Mouse (Mus musculus) bone marrow, adult 2 months (tissue): ENCODE measurements around the gene Hectd3. TPM values are rescaled to one million over a fixed set of nuclear protein-coding genes. Genes with fewer than 3 reads are reported as not detected.

Experiments
- H3K27ac ChIP-seq: fragments of 200-500 bp; 2 replicates; pipeline ENCODE4 v1.5.1; 2012; ENCODE audit warnings: low read depth, mild to moderate bottlenecking, control low read depth, inconsistent platforms, low read length; ENCODE audit not compliant: control insufficient read depth, poor library complexity, insufficient read depth
- H3K4me1 ChIP-seq: fragments of 200-500 bp; 2 replicates; pipeline ENCODE4 v1.6.1; 2011; ENCODE audit warnings: low read length; ENCODE audit not compliant: control insufficient read depth, insufficient read depth
- H3K4me3 ChIP-seq: fragments of 200-500 bp; replicated peaks from 2 replicates; pipeline ENCODE3; 2011; ENCODE audit warnings: mild to moderate bottlenecking, low read depth, low read length, control low read depth; ENCODE audit not compliant: control insufficient read depth
- CTCF ChIP-seq: fragments of 200-500 bp; IDR thresholded peaks from 2 replicates; pipeline ENCODE4 v1.5.1; 2011; ENCODE audit warnings: low read length, control low read depth; ENCODE audit not compliant: control insufficient read depth, insufficient read depth
- POLR2A ChIP-seq: fragments of 200-500 bp; IDR thresholded peaks from 2 replicates; pipeline ENCODE4 v1.6.1; 2011; ENCODE audit warnings: low read depth, mild to moderate bottlenecking, control low read depth, low read length, borderline replicate concordance; ENCODE audit not compliant: control insufficient read depth
- WGBS: fragments of 180-500 bp; shearing (Covaris S2); methylation state at CpG from one replicate; pipeline ENCODE4 v1.1.7; 2018; 5-methylcytosine and 5-hydroxymethylcytosine counted together
- polyA plus RNA-seq: library from polyadenylated mRNA; stranded (reverse); fragments of >200 nt; gene quantifications from 2 replicates; pipeline ENCODE4 v1.2.4, GENCODE M21; 2011; ENCODE audit warnings: low replicate concordance; ENCODE audit not compliant: missing spikeins, insufficient read depth, insufficient read length

The Hectd3 gene
- 10.3 and 18.7 TPM in 2 replicates for polyA plus RNA-seq

DNA sequence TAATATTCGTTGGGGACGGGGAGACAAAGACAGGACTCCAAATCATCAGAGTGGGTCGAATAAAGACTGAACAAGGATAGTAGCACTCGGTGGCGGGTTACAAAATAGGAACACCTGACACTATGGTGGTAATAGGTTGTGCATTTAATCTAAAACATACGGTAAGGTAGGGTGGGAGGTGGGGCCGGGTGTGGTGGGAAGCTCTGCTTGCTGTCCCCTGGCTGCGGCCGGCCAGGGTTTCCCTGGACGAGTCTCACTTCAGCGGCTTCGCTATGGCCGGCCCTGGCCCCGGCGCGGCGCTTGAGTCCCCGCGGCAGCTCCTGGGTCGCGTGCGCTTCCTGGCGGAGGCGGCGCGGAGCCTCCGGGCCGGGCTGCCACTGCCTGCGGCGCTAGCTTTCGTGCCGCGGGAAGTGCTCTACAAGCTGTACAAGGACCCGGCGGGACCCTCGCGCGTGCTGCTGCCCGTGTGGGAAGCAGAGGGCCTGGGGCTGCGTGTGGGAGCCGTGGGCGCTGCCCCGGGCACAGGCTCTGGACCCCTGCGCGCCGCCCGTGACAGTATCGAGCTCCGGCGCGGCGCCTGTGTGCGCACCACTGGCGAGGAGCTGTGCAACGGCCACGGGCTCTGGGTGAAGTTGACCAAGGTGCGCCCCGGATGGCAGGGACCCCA, at the start of gene Hectd3:
Gene Hectd3 (plus strand): TSS at position 187 of the 667 bp plus-strand sequence.
- peaks cover 2% of the 10 kb centered on the region for H3K4me1 ChIP-seq
- peak within 1 kb of the TSS; percentile 80 for H3K27ac ChIP-seq
- WGBS = under 1% methylated on average over 58 of the region's 58 CpGs

DNA sequence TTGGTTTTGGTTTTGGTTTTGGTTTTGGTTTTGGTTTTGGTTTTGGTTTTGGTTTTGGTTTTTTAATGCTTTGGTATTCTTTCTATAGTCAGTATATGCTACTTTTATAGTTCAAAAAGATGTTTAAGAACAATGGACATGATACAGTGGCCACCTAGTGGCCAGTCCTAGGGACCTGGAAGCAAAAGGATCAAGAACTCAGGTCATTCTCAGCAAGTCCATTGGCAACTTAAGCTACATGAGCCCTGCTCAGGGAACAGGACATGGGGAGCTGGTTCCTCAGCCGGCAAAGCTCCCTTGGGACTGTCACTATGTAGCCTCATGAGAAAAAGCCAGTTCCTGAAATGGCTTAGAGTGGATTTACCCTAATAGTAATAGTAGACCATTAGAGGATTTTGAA, 43.5 kb upstream of the Hectd3 start:
- WGBS = 57% methylated on average over 1 of the region's 1 CpGs

More for the DNA sequence above, at the start of gene Hectd3:
- peak within 1 kb of the TSS; percentile 87 for H3K4me3 ChIP-seq
- no peak for TF ChIP-seq CTCF
- peak; percentile 15; the same call in 1 of the 2 replicates for TF ChIP-seq POLR2A

DNA sequence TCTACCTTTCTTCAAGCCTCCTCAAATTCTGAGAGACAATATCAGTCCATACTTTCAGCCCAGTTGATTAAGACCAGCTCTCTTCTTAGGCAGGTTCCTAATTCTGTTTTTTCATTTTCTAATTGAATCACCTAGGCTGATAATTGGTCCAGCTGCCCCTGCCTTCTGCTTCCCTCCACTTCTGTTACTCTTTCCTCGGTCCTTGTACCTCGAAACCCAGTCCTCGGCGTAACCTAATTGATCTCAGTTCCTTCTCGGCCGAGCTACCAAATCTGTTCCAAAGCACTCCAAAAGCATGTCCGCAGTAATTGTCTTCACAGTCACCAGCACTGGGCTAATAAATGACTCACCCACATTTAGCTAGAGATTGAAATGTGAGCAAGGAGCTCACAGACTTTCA, 40.2 kb upstream of the Hectd3 start:
- Histone ChIP-seq H3K27ac (no peak overlapping the region), H3K4me1 (no peaks in the 10 kb centered on the region), H3K4me3 (no peak overlapping the region)
- WGBS = 83% methylated on average over 7 of the region's 7 CpGs
- no peak for TF ChIP-seq CTCF
- no peak for TF ChIP-seq POLR2A

More for the DNA sequence above, 43.5 kb upstream of the Hectd3 start:
- Histone ChIP-seq H3K4me1 (no peaks in the 10 kb centered on the region), H3K27ac (no peak overlapping the region), H3K4me3 (no peak overlapping the region)
- TF ChIP-seq CTCF (no peak), POLR2A (no peak)

GRCm38 (mm10) chr4:116976503-116976902, 18.6 kb upstream of the Hectd3 start:
- no peaks in the 10 kb centered on the region for H3K4me1 ChIP-seq
- WGBS = 48% methylated on average over 2 of the region's 2 CpGs
- H3K27ac ChIP-seq = no peak overlapping the region
- TF ChIP-seq CTCF (no peak), POLR2A (no peak)
- no peak overlapping the region for H3K4me3 ChIP-seq

- TF ChIP-seq CTCF (no peak), POLR2A (no peak)
- Histone ChIP-seq H3K27ac (no peak overlapping the region), H3K4me3 (no peak overlapping the region), H3K4me1 (no peaks in the 10 kb centered on the region)
- 91% methylated on average over 7 of the region's 7 CpGs for WGBS
Measured at GRCm38 (mm10) chr4:116985681-116986080, 9.4 kb upstream of the Hectd3 start.

- TF ChIP-seq POLR2A (no peak), CTCF (peak; percentile 80)
- Histone ChIP-seq H3K27ac (no peak overlapping the region), H3K4me3 (no peak overlapping the region), H3K4me1 (no peaks in the 10 kb centered on the region)
- 50% methylated on average over 17 of the region's 17 CpGs for WGBS
Measured at GRCm38 (mm10) chr4:116986400-116987121, 8.6 kb upstream of the Hectd3 start.

- TF ChIP-seq POLR2A (no peak), CTCF (no peak)
- Histone ChIP-seq H3K4me3 (no peak overlapping the region), H3K27ac (no peak overlapping the region), H3K4me1 (no peaks in the 10 kb centered on the region)
- 61% methylated on average over 5 of the region's 5 CpGs for WGBS
Measured at GRCm38 (mm10) chr4:116987122-116987456, 8.0 kb upstream of the Hectd3 start.

GRCm38 (mm10) chr4:116989731-116990130, 5.4 kb upstream of the Hectd3 start:
- TF ChIP-seq POLR2A = no peak
- TF ChIP-seq CTCF = no peak
- H3K4me3 ChIP-seq = no peak overlapping the region
- no peak overlapping the region for H3K27ac ChIP-seq
- 86% methylated on average over 6 of the region's 6 CpGs for WGBS
- no peaks in the 10 kb centered on the region for H3K4me1 ChIP-seq

GRCm38 (mm10) chr4:116991366-116991765, 3.8 kb upstream of the Hectd3 start:
- H3K27ac ChIP-seq = no peak overlapping the region
- H3K4me3 ChIP-seq = no peak overlapping the region
- TF ChIP-seq POLR2A (no peak), CTCF (peak; percentile 92)
- peaks cover 2% of the 10 kb centered on the region for H3K4me1 ChIP-seq
- 8% methylated on average over 7 of the region's 7 CpGs for WGBS
